Mouse (Mus musculus) cerebellum, adult 11-12 months (tissue): Measurements from ENCODE around the gene R3hdm1.
"Not testable (repeated sequence)": the region's sequence is repeated elsewhere in the genome, so short reads cannot be mapped to it uniquely, and the experiment has no call there.

Experiments used
- DNase-seq: peaks from one replicate; pipeline ENCODE4 v3.0.0; 2022

The R3hdm1 gene

DNA sequence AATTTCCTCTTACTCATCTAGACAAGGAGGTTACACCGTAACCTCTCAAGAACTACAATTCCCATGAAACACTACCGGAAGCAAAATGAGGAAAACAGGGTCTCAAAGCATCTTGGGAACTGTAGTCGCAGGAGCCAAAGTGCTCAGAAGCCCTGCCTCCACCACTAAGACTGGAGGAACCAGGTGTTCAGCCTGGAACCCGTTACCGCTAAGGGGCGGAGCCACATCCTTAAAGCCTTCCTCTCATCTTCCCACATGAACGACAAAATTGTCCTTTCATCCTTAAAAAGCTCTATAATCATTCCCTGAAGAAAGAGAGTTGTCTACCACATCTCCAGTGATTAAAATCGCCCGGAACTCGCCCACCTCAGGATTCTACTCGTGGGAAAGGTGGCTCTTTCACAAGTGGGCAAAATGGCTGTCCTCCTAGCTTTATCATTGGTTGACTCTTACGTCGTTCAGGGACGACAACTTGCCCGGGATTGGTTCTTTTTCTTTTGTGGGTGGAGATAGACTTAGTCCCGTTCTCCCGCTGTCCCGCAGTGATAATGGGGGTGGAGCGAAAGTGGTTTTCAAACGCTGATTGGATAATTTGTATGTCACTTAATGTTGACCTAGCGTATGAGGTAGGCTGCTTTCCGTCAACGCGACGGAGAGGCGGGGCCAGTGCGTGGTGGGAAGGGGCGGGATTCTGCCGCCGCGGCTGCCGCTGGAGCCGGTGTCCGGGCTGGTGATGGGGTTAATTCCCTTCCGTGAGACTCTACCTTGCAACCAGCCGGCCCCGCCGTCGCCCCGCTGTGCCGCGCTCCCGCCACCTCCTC lies at the start of gene R3hdm1, which contains the start of gene Zranb3:
R3hdm1 (plus strand) TSS at position 661 of the 821 bp plus-strand sequence.
Zranb3 (minus strand) TSS at position 407 of the 821 bp plus-strand sequence.
- DNase-seq, result peak; percentile 99

DNA sequence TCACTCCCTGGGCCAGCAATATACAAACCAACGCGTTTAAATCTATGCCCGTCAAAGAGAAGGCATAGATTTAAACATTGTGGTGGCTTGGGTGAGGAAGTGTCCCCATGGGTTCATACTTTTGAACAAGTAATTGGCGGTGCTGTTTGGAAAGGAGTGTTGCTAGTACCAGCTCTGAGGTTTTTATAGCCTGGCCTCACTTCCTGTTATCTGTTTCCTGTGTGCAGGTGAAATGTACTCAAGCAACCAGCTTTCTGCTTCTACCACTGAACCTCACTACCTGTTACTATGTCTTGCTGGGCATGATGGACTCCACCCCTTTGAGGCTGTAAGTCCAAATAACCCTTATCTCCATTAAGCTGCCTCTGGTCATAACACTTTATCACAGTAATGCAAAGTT lies 45.8 kb upstream of the R3hdm1 start:
- DNase-seq, result no peak

- no peak for DNase-seq
These were observed 44.5 kb upstream of the R3hdm1 start for GRCm38 (mm10) chr1:128058625-128059024.

DNA sequence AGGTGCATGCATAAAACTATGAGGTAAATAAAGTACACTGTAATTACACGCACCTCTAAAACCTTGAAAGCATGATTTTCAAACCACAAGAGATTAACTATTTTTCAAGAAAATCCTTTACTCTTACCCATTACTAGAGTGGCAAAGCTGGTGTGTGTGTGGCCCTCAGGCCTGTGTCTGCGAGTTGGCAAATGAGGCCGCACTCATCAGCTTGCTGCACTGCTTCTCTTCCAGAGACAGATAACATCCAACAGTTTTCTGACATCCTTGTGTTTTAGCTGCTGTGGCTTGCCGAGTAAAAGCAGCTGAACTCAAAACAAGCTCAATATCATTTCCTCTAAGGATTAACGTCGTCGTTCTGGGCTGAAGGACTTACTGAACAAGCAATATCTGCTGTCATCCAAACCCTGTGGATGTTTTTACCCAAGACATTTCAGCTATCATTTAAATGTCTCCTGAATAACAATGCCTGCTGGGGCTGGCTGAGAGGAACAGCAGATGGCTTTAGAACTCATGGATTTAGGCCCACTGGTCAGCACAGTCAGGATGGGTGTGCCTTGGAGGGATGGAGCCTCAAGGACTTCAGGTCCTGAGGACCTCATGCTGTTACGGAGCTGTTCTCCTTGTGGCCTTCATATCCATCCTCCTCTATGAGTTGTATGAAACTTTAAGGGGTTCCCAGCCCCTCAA lies 42.3 kb upstream of the R3hdm1 start:
- DNase-seq, result peak; percentile 13

- DNase-seq, result no peak
These were observed 41.7 kb upstream of the R3hdm1 start for GRCm38 (mm10) chr1:128061401-128061800.

DNA sequence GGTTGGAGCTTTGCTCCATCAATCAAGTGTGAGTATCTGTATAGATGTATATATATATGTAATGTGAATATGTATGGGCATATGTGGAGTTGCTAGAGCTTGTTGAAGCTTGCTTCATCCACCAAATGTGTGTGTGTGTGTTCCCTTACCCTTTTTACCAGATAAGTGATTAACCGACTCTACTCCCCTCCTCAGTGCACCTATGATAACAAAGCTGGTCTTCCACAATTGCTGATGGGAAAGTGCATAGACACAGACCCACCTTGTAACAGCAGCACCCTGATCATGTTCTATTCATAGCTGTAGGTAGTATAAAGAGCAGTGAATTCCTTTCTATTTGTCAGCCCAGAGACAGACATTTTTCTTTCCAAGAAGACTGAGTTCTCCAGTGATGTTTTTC lies 40.9 kb upstream of the R3hdm1 start:
- DNase-seq, result no peak

- no peak for DNase-seq
These were observed 38.4 kb upstream of the R3hdm1 start for GRCm38 (mm10) chr1:128064716-128065115.

- DNase-seq, result no peak
These were observed 34.1 kb upstream of the R3hdm1 start for GRCm38 (mm10) chr1:128068945-128069397.

DNA sequence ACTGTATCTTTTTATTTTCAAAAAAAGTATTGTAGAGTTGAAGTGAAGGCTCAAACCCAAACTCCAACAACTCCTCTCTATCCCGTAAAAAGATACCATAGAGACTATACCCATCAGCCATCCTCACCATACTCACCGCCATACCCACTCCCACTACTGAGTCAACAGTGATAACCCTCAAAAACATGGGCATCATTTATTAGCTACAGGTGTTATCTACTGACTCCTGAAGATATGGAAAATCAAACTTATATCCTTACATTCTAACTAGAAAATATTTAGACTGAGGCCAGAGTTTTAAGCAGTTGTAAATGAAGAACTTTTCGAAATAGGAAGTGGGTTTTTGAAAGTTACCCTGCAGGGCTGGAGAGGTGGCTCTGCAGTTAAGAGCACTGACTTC lies 33.1 kb upstream of the R3hdm1 start:
- DNase-seq, result no peak

GRCm38 (mm10) chr1:128073051-128073450 lies 30.1 kb upstream of the R3hdm1 start:
- DNase-seq, result no peak

DNA sequence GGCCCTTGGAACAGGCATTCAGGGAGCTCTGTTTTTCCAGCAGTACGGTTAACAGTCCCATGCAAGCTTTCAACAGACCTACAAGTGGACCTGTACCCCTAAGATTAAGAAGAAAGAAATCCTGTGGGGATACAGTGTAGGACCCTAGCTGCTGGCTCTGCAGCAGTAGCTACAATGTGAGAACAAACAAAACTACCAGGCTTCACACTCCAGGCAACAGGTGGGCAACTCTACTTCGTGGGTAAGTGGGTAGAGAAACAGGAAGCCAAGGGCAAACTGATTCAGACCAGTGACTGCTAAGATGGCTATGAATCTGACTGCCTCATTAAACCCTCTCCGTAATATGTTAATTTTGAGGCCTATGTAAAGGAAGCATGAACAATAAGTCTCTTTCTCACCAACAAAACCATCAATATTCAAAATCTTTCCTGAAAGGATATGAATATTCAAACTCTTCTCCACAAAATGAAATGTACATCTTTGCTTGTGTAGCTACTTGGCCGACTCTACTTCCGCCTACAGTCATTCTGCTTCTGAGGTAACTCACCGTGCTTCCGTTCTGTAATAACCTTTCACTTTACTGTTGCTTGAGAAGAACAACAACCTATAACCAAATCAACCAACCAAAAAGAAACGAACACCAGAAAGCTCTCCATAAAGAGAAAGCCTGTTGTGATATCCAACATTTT lies 26.2 kb upstream of the R3hdm1 start:
- DNase-seq, result no peak

DNA sequence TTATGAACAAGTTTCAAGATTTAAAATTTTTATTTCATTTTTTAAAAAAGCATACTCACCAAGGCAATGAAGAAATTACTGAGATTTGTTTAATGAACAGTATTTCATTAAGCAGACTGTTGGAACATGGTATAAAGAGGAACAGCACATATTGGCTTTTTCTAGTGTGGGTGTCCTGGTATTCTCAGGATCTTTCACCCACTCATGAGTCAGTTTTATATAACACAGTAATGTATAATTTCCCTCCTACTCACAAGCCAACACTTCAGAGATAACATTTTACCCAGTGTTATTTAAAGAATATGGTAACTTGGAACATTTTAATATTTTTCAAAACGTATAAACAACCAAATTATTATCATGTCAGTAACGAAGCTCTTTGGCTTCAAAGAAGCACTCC lies 25.3 kb upstream of the R3hdm1 start:
- DNase-seq, result no peak

DNA sequence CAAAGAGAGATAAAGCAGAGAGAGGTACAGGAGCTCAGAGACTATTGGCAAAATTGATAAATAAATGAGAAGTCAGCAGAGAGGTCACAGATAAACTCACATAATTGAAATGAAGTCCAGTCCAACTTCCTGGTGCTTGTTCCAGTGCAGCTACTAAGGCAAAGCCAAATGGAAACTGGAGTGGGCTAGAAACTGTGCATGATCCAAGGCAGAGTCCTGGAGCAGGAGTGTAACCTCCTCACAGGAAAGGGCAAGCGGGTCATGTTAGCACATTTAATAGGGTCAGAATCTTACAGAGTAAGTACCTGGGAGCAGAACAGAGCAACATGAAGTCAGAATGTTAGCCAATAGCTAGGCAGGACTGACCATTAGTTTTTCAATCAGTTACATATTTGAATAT lies 24.5 kb upstream of the R3hdm1 start:
- DNase-seq, result no peak

GRCm38 (mm10) chr1:128080936-128081696 lies 22.0 kb upstream of the R3hdm1 start:
- DNase-seq, result no peak

DNA sequence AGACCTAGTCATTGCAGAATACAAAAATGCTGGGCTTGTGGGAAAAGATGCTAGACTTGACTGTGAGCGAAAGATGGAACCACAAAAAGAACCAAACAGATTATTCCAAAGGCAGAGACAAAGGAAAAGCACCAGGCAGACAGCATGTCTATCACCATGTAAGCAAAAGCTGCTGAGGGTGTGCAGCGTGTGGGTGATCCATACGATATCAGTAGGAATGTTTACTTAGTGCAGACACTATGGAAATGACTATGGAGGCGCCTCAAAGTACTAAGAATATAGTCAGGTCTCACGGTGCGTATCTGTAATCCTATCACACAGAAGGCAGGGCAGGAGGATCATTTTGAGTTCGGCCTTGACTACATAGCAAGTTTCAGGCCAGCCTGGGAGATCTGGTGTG lies 21.2 kb upstream of the R3hdm1 start:
- no peak for DNase-seq

DNA sequence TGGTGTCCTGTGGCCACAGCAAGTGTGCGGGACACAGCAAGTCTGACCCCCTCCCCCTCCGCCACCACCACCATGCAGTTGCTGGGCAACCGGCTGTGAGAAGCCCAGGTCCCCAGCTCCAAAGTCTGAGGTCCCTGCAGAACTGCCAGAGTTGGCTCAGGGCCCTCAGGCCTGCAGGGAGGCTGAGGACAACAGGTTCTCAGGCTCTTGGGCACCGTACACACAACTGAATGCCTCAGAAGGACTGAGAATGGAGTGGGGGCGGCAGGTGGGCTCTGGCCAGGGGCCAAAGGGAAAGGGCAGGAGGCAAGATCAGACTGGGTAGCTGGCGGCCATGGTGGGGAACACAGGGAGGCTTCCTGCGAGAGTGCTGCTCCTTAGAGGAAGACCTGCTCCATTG lies 20.3 kb upstream of the R3hdm1 start:
- DNase-seq, result peak; percentile 4

DNA sequence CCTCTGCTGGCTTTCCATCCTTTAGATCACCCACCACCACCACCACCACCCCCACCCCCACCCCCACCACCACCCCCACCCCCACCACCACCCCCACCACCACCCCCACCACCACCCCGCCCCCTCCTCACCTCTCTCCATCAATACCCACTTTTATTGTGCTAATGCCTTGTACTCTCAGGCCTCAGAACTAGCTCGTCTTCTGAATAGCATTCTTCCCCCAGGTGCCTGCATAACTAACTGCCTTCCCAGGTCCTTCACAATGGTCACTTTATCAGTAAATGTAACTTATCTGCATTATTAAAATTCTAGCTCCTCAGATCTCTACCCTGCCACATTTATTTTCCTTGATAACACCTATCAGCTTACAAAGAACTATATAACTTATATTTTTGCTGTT lies 8.4 kb upstream of the R3hdm1 start:
- no peak for DNase-seq

DNA sequence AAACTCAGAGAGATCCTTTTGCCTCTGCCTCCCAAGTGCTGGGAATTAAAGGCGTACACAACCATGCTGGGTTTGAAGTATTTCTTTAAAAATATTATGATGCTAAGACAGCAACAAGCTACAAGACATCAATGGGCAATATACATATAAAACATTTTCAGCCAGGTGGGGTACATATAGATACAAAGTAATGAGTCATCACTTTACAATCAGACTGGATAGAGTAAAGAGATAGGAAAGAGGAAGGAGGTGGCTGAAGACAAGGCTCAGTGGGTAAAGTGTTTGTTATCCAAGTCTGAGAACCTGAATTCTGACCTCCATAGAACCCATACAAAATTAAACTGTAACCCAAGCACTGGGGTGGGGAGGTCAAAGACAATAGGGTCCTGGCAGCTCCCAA lies 4.8 kb upstream of the R3hdm1 start:
- DNase-seq, result no peak

GRCm38 (mm10) chr1:128102251-128102640 lies 855 bp upstream of the R3hdm1 start:
- DNase-seq, result peak; percentile 75

DNA sequence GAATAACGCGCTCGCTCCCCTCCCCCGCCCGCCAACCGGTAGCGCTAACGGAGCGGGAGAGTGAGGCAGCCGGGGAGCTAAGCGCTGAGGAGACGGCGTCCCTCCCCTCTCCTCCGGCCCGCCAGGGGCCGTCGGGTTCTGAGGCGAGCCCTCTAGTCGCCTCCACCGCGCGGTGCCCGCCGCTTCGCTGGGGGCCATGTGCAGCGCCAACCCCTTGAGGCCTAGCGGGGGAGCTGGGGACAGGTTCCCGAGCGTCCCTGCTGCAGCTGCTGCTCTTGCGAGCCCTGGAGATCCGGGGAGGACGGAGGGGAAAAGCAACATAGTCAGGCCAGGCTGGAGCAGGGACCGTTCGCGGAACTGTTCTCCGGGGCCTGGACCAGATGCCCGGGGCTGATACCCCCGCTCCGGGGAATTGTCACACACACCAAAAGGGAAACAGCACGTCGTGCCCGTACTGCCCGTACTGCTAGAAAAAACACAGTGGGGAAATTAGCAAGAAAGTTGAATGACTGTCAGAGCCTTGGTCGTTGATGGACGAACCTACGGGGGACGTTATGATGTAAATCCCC lies 503 bp downstream of the R3hdm1 start:
- no peak for DNase-seq

DNA sequence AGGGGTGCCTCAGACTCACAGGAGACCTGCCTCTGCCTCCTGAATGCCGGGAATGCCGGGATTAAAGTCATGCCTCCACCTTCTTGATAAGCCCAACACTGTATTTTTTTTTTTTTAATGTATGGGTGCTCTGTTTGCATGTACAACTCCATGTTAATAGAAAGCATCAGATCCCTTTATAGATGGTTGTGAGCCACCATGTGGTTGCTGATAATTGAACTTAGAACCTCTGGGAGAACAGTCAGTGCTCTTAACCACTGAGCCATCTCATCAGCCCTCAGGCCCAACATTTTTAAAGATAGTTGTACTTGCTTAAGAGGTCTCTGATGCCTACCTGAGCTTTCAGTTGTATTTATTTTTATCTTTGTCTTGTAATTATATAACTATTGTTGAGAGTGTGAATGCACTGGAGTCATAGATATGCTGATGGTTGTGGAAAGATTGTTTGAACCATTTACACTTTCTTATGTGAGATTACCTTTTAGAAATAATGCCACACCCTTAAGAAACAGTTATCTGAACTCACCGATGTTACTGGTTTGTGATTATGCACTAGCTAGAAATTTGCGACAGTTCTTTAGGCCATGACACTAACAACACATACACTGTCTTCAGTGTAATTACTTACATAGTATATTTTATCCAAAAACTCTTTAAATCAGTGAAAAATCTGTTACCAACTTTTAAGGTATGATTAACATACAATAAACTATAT lies 18.0 kb downstream of the R3hdm1 start:
- no peak for DNase-seq

DNA sequence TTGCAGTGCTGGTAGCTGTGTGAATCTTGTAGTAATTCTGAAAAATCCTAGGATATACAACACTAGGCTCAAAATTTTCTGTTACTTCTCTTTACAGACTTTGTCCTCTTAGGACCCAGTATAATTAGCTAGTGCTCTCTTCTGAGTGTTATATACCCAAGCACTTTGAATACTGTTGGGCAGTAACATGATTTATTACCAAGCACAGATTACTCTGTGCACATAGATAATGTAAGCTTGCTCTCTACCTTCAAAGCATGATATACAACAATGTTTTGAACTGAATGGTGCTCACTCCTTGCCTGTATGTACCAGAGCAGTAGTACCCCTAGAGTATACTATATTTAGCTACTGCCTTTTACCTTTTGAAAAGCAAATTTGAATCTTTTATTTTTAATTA lies 33.1 kb downstream of the R3hdm1 start:
- DNase-seq, result not testable (repeated sequence)
